Mouse (Mus musculus): ENCODE results near the gene Ydjc.

The Ydjc gene

GRCm38 (mm10) chr16:17144339-17144738 is at the start of gene Ydjc:
Ydjc (plus strand) TSS chr16:17144621.
- in situ Hi-C loops (cut with MboI, MseI) = no loop called here

- in situ Hi-C loops (cut with MboI, MseI) = no loop called here
Measured at GRCm38 (mm10) chr16:17096938-17097337, 47.5 kb upstream of the Ydjc start.

- in situ Hi-C loops (cut with MboI, MseI) = no loop called here
Measured at GRCm38 (mm10) chr16:17102630-17103220, 41.7 kb upstream of the Ydjc start.

GRCm38 (mm10) chr16:17104600-17104999 is 39.8 kb upstream of the Ydjc start:
- in situ Hi-C loops (cut with MboI, MseI) = no loop called here

GRCm38 (mm10) chr16:17110771-17111743 is 33.4 kb upstream of the Ydjc start, which contains the start of gene Ppil2:
Ppil2 (minus strand) TSS chr16:17111257.
- in situ Hi-C loops (cut with MboI, MseI) = no loop called here

GRCm38 (mm10) chr16:17117309-17117799 is 27.1 kb upstream of the Ydjc start:
- in situ Hi-C loops (cut with MboI, MseI) = no loop called here

GRCm38 (mm10) chr16:17121569-17121968 is 22.9 kb upstream of the Ydjc start:
- in situ Hi-C loops (cut with MboI, MseI) = no loop called here

- in situ Hi-C loops (cut with MboI, MseI) = no loop called here
Measured at GRCm38 (mm10) chr16:17124119-17124870, 20.1 kb upstream of the Ydjc start.

GRCm38 (mm10) chr16:17124871-17125520 is 19.4 kb upstream of the Ydjc start, which contains the start of gene 2610318N02Rik:
2610318N02Rik (minus strand) TSS chr16:17125167.
- in situ Hi-C loops (cut with MboI, MseI) = no loop called here

- in situ Hi-C loops (cut with MboI, MseI) = no loop called here
Measured at GRCm38 (mm10) chr16:17127292-17127691, 17.1 kb upstream of the Ydjc start.

GRCm38 (mm10) chr16:17131191-17132088 is 13.0 kb upstream of the Ydjc start:
- in situ Hi-C loops (cut with MboI, MseI) = no loop called here

- in situ Hi-C loops (cut with MboI, MseI) = no loop called here
Measured at GRCm38 (mm10) chr16:17132089-17132905, 12.1 kb upstream of the Ydjc start, which contains the start of gene Sdf2l1. Sdf2l1 (minus strand) TSS chr16:17132383.

- in situ Hi-C loops (cut with MboI, MseI) = no loop called here
Measured at GRCm38 (mm10) chr16:17132906-17133200, 11.6 kb upstream of the Ydjc start.

GRCm38 (mm10) chr16:17137355-17137754 is 7.1 kb upstream of the Ydjc start:
- in situ Hi-C loops (cut with MboI, MseI) = loop anchor here (5.0 kb wide), 2 partner anchors 40 to 130 kb away; no protein-coding TSS in a partner anchor

- in situ Hi-C loops (cut with MboI, MseI) = no loop called here
Measured at GRCm38 (mm10) chr16:17146772-17147235, 2.4 kb downstream of the Ydjc start, which contains the start of gene Ccdc116. Ccdc116 (minus strand) TSS chr16:17147229.

GRCm38 (mm10) chr16:17147391-17147929 is 3.0 kb downstream of the Ydjc start:
- in situ Hi-C loops (cut with MboI, MseI) = no loop called here

GRCm38 (mm10) chr16:17148084-17148483 is 3.7 kb downstream of the Ydjc start:
- in situ Hi-C loops (cut with MboI, MseI) = no loop called here

GRCm38 (mm10) chr16:17150520-17151258 is 6.3 kb downstream of the Ydjc start:
- in situ Hi-C loops (cut with MboI, MseI) = no loop called here
